Mouse (Mus musculus) macrophage (primary cell): ENCODE measurements around the gene Tmco5. TPM values are rescaled to one million over a fixed set of nuclear protein-coding genes. Genes with fewer than 3 reads are reported as not detected.

Experiments used
- H3K27ac ChIP-seq: fragments of 350-480 bp; formaldehyde crosslinking; 2 replicates; pipeline ENCODE4 v1.9.0; 2021
- H3K36me3 ChIP-seq: fragments of 350-480 bp; formaldehyde crosslinking; 2 replicates; pipeline ENCODE4 v1.9.0; 2021; ENCODE audit errors: inconsistent target
- H3K4me3 ChIP-seq: fragments of 350-480 bp; formaldehyde crosslinking; 2 replicates; pipeline ENCODE4 v1.9.0; 2021; ENCODE audit errors: inconsistent target
- H3K79me2 ChIP-seq: fragments of 350-480 bp; formaldehyde crosslinking; 2 replicates; pipeline ENCODE4 v1.9.0; 2021; ENCODE audit errors: inconsistent target
- WGBS: methylation state at CpG from one replicate; pipeline ENCODE4 v1.1.7; 2026; ENCODE audit warnings: inconsistent platforms; ENCODE audit not compliant: missing documents; 5-methylcytosine and 5-hydroxymethylcytosine counted together
- polyA plus RNA-seq: library from polyadenylated mRNA; stranded (reverse); fragments of 250-400 nt; gene quantifications from 3 replicates; pipeline ENCODE4 v1.2.4, GENCODE M21; 2018; ENCODE audit warnings: inconsistent platforms

The Tmco5 gene
- polyA plus RNA-seq, 1 experiment from 2014 or later = not detected

GRCm38 (mm10) chr2:116941816-116942215 lies 63.3 kb downstream of the Tmco5 start:
- 95% methylated on average over 3 of the region's 3 CpGs for WGBS
- Histone ChIP-seq H3K4me3 (no peak overlapping the region), H3K27ac (peak overlapping the region; percentile 87)

More at GRCm38 (mm10) chr2:116941816-116942215, 63.3 kb downstream of the Tmco5 start:
- Histone ChIP-seq H3K79me2 (no peaks in the 10 kb centered on the region), H3K36me3 (no peaks in the 10 kb centered on the region)

Other genes with a start within 250 kb of the Tmco5 start
- 22.5 to 77.4 TPM (median 23.7 TPM) in 3 replicates for gene Spred1, start 242.7 kb downstream of the Tmco5 start, polyA plus RNA-seq